Mouse (Mus musculus): ENCODE results near the gene Lrfn3.

DNA sequence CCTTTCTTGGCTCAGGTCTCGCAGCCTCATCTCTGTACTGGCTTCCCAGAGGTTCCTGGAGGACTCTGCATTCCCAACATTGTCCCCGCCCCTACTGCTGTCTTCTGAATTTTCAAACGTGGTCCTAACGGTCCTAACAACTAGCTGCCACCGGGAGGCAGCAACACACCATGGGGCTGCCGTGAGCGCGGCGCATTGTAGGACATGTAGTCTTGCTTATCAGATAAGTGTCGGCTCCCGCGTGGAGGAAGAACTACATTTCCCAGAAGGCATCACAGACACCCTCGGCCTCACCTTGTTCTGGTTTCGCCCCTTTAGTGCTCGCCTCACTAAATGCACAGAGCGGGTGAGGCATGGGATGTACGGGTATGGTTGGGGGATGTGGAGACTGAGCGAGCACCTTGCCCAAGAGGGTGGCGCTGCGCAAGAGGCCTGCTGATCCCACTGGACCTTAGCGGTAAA, 11.0 kb upstream of the Lrfn3 start:
- TF ChIP-seq ZC3H11A (IDR thresholded peaks at IDR 0.05; ENCODE audit: borderline replicate concordance, low read depth, low read length) (peak; percentile 61), HCFC1 (IDR thresholded peaks at IDR 0.05; ENCODE audit: borderline replicate concordance, insufficient read depth, low read length) (peak; percentile 99)

Measured in ES-E14 (cell line).